Mouse (Mus musculus) T-helper 2 cell (primary cell): ENCODE measurements around the gene Vtcn1.
"Not testable (repeated sequence)": the region's sequence is repeated elsewhere in the genome, so short reads cannot be mapped to it uniquely, and the experiment has no call there.

ENCODE experiments used
- in situ Hi-C: fragments of 300-600 bp; cut with MboI, MseI; formaldehyde crosslinking; loops from one replicate; pipeline ENCODE4 v1.15.1; 2025; ENCODE audit warnings: high pct_unique_total_duplicates

Vtcn1 gene

DNA sequence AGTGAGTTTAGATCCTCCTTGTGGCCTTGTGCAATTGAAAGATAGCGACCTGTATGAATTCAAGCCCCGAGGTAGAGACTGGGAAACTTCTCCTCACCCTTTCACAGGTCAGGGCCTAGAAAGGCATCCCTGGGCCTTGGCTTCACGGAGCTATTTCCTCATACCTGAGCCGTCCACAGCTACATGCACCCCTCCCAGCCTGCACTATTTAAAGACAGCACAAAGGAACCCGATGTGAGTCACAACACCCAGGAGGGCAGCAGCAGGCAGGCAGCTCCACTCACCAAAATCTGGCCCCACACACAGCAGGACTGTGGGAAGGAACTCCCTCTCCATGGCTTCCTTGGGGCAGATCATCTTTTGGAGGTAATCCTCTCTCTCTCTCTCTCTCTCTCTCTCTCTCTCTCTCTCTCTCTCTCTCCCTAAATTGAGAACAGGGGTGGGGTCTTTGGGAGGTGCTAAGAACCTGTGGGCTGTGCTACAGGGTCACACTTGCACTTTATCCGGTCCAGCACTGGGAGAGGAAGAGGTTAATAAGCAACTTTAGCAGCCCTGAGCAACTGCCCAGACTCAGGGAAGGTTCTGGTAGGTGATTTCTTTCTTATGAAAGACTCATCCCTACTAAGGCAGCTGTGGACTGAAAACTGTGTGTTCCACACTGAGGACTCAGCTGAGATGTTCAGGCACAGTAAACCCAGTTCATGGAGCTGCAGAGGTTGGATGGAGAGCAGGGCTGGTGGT is at the start of gene Vtcn1:
Vtcn1 (plus strand) TSS at position 235 of the 741 bp plus-strand sequence.
- in situ Hi-C loops, result no loop called here

DNA sequence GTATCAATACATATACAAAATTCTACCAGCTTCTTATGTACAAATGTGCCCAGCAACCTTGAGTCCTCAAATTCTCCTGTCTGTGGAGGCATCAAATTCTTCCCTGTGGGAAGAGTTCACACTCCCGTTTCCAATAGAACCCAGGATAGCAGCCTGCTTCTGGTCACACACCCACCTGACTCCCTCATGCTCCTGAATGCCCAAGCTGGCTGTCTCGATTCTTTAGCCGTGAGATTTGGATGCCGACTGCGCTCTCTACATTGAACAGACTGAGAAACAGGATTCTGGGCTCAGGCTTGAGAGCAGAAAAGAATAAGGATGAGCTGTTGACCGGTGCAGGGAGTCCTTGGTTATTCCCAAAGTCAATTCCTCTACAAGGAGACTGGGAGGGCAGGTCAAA is 48.3 kb upstream of the Vtcn1 start:
- in situ Hi-C loops, result no loop called here

GRCm38 (mm10) chr3:100777568-100777967 is 47.7 kb upstream of the Vtcn1 start:
- in situ Hi-C loops, result no loop called here

- in situ Hi-C loops, result no loop called here
These were observed 39.2 kb upstream of the Vtcn1 start for GRCm38 (mm10) chr3:100786076-100786475.

DNA sequence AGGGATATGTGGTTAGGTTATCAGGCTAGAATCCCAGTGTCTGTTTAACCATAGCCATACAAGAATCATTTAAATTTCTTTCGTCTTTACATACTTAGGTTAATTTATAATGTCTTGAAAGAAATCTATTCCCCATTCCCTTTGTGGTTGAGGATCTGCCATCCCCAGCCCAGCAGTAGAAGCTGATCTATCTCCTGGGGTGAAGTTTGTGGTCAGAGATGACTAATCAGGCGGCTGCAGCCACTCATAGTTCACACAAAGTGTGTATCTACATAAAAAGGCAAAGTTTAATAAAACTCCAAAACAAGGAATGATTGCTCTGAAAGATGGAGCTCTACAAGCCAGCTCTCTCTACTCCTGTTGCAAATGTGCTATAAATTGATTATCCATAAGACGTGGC is 33.6 kb upstream of the Vtcn1 start:
- in situ Hi-C loops, result loop anchor here (10.0 kb wide), 1 partner anchor 587 kb away; no protein-coding TSS in a partner anchor

GRCm38 (mm10) chr3:100793345-100793744 is 31.9 kb upstream of the Vtcn1 start:
- in situ Hi-C loops, result loop anchor here (10.0 kb wide), 1 partner anchor 589 kb away; no protein-coding TSS in a partner anchor

- in situ Hi-C loops, result loop anchor here (10.0 kb wide), 1 partner anchor 592 kb away; no protein-coding TSS in a partner anchor
These were observed 28.7 kb upstream of the Vtcn1 start for GRCm38 (mm10) chr3:100796571-100796970.

GRCm38 (mm10) chr3:100797166-100798145 is 27.8 kb upstream of the Vtcn1 start:
- in situ Hi-C loops, result loop anchor here (10.0 kb wide), 1 partner anchor 593 kb away; no protein-coding TSS in a partner anchor

GRCm38 (mm10) chr3:100798872-100799422 is 26.3 kb upstream of the Vtcn1 start:
- in situ Hi-C loops, result loop anchor here (10.0 kb wide), 1 partner anchor 594 kb away; no protein-coding TSS in a partner anchor

GRCm38 (mm10) chr3:100804975-100805374 is 20.3 kb upstream of the Vtcn1 start:
- in situ Hi-C loops, result no loop called here

DNA sequence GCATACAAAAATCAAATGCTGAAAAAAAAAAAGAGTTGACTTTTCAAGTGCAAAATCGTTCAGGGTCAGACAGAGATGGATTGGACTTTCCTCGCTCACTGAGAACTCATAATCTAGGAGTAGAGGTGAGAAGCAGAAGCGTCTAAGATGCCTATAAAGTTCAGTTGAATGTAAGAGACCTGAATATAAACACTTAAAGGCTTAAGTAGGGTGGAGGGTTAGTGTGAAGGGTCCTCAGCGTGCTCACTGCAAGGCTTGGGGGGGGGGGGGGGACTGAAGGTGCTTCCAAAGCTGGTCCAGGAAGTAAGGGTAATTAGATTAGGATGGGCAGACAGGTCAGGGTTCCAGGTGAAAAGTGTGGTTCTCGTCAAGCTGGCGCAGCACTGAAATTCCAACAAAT is 19.3 kb upstream of the Vtcn1 start:
- in situ Hi-C loops, result no loop called here

- in situ Hi-C loops, result no loop called here
These were observed 14.8 kb upstream of the Vtcn1 start for GRCm38 (mm10) chr3:100810461-100810860.

DNA sequence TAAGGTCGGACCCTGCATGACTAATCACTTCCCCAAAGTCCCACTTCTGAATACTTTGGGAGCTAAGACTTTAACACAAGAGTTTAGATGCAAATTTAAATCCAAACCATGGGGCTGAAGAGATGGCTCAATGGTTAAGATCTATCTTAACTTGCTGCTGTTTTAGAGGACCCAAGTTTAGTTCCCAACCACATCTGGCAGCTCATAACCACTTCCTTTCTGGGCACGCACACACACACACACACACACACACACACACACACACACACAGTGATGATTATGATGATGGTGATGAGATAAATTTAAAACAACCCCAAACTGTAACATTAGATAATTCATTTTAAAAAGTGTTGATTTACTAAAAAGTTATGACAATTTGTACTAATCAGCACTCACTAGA is 13.4 kb upstream of the Vtcn1 start:
- in situ Hi-C loops, result no loop called here

DNA sequence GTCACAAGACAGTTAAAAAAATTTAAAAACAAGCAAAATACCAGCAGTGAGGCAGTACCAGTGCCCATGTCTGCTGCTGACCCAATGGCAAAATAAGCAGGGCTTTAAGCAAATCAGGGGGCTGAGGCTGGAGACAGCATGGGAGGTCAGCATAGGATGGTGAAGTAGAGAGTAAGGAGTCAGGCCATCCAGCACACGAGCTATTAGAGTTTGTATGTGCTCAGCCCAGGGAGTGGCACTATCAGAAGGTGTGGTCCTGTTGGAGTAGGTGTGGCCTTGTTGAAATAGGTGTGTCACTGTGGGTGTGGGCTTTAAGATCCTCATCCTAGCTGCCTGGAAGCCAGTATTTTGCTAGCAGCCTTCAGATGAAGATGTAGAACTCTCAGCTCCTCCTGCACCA is 9.8 kb upstream of the Vtcn1 start:
- in situ Hi-C loops, result not testable (repeated sequence)

- in situ Hi-C loops, result no loop called here
These were observed 6.5 kb upstream of the Vtcn1 start for GRCm38 (mm10) chr3:100818709-100819108.

DNA sequence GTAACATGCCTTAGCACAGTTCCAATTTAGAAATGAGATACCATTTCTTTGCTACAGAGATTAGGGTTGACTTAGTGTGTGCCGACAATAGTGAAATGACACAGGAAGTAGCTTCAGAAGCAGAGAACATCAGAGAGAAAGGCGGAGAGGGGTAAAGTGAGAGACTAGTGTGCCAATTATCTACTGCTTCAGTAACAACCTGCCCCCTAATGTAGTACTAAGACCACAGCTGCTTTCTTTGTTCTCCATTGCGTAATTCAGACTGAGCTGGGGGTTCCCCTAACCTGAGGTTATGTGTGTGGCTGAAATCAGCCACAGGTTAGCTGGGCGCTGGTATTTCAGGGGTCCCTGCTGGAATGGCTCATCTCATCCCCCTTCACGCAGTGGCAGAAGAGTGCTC is 5.7 kb upstream of the Vtcn1 start:
- in situ Hi-C loops, result no loop called here

DNA sequence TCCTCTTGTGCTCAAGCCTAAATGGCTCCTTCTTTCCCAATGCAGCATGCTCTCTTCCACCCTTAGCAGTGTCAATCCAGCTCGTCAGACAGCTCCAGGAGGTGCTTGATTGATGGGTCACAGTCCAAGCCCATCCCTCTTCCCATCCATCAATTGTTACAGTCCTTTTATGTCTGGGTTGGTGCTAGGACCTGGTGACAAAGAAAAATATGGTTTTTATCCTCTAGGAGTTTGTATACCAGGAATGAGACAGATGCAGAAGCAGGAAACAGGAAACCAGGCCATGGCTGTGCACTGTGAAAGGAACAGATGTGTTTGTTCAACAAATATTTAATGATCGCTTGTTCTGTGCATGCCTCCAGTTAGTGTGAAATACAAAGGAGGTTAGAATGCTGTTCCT is 4.4 kb upstream of the Vtcn1 start:
- in situ Hi-C loops, result no loop called here

DNA sequence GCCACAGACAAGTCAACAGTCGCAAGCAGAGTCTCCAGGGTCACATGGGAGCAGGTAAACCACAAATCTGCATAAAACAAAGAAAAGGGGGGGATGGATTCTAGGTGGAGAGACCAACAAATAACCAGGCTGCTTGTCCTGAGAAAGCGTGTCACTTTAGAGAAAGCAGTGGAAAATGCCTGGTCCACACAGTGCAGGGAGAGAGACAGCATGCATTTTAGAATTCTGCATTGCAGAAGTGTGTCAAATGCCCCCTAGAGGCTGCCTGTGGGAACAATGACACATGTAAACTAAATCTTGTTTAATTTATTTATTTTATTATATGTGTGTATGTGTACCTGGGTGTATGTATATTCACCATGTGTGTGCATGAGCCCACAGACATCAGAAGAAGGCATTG is 4.0 kb upstream of the Vtcn1 start:
- in situ Hi-C loops, result no loop called here

GRCm38 (mm10) chr3:100843784-100844183 is 18.5 kb downstream of the Vtcn1 start:
- in situ Hi-C loops, result no loop called here

GRCm38 (mm10) chr3:100844366-100844765 is 19.1 kb downstream of the Vtcn1 start:
- in situ Hi-C loops, result no loop called here

- in situ Hi-C loops, result no loop called here
These were observed 23.1 kb downstream of the Vtcn1 start for GRCm38 (mm10) chr3:100848348-100848747.

DNA sequence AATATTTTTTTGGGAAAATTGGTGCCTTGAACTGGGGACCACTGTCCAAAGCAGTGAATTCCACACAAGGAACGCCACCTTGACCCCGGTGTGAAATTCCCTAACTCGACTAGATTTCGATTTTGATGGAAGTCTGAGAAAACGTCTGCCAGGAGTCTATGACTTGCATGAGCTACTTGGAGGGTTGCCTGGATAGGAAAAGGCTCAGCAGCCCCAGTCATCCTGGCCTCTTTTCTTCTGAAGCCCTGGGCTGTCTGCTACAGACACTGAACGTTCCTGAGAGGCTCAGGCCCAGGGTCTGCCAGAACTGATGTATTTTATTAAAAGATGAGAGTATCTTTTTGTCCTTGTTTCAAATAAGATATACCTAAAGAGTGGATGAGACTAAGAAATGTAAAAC is 25.2 kb downstream of the Vtcn1 start:
- in situ Hi-C loops, result no loop called here
